Mouse (Mus musculus): ENCODE results near the gene Anapc15-ps.

The Anapc15-ps gene

GRCm38 (mm10) chr10:95689833-95690232 lies 16.6 kb upstream of the Anapc15-ps start:
- DNase-seq (ENCODE audit: low spot score) = no peak

DNA sequence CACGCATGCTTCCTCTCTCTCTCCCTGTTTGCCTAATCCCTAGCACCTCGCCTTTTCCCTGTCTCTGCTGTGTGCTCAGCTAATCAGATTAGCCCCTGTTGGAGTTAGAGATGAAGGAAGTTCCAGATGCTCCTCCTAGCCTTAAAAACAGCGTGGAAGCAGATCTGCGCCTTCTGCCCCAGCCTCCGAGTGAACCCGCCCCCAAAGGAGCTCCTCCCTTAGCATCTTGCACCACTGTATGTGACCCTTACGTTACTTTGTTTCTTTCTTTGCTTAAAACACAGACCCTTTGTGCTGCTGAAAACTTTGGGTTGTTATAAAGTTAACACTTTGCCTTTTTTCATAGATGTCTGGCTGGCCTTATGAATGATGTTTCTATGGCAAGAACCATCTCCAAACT lies 15.8 kb upstream of the Anapc15-ps start:
- no peak for DNase-seq (ENCODE audit: low spot score)

- DNase-seq (ENCODE audit: low spot score) = no peak
These were observed 14.4 kb upstream of the Anapc15-ps start for GRCm38 (mm10) chr10:95687558-95688141.

DNA sequence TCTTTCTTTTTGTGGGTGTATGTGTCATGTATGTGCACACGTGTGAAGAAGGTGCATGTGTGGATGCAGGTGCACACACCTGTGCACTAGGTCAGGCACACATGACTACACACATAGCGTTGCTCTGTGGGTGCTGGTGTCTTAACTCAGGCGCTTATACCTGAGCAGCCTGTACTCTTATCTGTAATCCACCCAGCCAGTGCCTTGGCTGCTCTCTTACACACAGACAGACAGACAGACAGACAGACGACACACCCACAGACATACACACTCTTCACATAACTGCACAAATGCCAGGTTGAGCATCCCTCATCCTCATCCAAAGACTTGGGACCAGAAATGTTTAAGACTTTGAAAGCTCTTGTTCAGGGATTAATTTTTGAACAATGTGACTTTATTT lies 12.8 kb upstream of the Anapc15-ps start:
- no peak for DNase-seq (ENCODE audit: low spot score)

DNA sequence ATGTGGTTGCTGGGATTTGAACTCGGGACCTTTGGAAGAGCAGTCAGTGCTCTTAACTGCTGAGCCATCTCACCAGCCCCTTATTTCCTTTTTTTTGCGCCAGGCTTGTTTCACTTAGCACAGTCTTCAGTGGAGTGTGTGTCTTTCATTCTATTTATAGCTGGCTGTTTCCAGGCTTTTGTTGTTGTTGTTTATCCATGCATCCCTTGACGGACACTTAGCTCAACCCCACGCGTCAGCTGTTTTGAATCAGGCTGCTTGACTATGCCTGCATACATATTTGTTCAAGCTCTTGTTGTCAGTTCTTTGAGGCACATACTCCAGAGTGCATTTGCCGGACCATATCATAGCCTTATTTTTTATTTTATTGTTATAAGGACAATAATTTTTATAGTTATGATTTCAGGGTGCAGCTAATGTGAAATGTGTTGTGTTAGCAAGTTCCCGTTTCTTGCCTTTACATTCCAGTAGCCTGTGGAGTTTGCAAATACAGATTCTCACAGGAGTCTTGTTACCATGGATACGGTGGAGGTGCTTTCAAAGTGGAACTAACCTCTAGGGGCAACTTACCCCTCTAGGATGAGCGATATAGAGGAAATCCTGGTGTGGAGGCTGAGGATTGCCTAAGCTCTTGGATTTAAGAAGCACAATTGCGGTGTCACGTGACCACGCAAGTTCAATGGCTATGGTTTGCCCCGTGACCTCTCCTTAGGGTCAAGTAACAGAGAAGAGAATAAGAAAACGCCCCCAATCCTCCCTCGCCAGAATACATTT lies 11.7 kb upstream of the Anapc15-ps start:
- DNase-seq (ENCODE audit: low spot score) = no peak

DNA sequence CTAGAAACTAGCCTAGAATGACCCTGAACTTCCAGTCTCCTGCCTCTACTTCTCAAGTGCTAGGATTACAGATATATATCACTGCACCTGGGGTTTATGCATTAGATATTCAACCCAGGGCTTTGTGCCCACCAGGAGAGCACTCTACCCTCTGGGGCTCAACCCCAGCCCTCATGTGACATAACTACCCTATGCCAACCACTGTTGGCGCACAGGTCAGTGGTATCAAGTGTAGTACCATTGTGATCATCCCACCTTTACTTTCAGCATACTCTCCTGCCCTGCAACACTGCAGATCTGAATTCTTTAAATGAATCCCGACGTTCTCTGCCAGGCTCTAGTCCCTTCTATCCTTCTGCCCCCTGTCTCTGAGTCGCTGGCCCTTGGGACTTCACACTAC lies 11.0 kb upstream of the Anapc15-ps start:
- no peak for DNase-seq (ENCODE audit: low spot score)

DNA sequence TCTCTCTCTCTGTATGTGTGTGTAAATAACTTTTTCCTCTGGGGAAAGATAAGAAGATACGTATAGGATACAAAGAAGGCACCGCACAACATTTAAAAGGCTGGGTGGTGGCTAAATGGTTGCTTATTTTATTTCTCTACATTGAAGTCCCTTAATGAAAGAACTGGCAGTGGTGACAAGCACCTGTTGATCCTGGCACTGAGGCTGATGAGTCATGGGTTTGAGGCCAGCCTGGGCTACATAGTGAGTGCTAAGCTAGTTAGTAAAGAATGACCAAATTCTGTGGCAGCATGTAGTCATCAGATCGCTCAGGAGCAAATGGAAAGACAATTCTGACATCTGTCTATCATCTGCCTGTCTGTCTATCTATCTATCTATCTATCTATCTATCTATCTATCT lies 10.5 kb upstream of the Anapc15-ps start:
- no peak for DNase-seq (ENCODE audit: low spot score)

- no peak for DNase-seq (ENCODE audit: low spot score)
These were observed 9.7 kb upstream of the Anapc15-ps start for GRCm38 (mm10) chr10:95682964-95683363.

- DNase-seq (ENCODE audit: low spot score) = no peak
These were observed 9.0 kb upstream of the Anapc15-ps start for GRCm38 (mm10) chr10:95682091-95682740.

- no peak for DNase-seq (ENCODE audit: low spot score)
These were observed 8.2 kb upstream of the Anapc15-ps start for GRCm38 (mm10) chr10:95681481-95681880.

- no peak for DNase-seq (ENCODE audit: low spot score)
These were observed 7.8 kb upstream of the Anapc15-ps start for GRCm38 (mm10) chr10:95681058-95681440.

DNA sequence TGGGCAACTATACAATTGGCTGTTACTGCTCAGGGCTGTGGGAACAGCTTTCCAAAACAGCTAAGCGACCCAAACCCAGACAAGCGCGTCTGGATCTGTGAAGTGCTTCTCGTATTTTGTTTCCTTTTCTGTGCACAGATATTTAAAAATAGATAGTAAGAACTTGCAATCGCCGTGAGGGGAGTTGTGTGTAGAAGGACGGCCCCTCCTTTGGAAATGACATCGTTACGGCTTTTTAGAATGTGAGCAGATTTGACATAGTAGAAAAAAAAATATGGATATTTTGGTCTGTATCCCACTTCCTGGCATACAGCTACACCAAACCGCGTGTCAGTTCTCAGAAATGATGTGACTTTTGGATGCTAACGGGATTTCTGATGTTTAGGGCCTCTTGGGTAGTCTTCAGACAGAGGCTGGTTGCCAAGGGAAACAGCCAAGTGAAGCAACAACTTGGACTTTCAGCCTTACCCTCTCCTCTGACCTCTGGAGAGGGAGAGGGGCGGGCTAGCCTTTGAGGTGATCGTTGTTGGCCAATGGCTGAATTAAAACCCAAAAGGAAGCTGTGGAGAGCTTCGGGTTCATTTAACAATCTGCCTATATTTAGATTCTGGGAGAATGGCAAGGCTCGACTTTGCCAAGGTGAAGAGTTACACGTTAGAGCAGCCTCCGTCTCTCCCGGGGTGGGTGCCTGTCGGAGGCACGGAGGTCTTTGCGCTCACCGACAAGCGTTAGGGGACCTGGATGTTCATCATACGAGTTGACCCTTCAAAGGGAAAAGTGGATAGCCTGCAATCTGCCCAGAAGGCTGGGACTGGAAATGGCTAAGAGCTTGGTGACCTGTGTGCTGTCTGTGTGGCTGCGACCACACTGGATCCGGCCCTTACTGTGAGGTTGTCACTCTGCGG lies 7.2 kb upstream of the Anapc15-ps start:
- peak; percentile 30 for DNase-seq (ENCODE audit: low spot score)

DNA sequence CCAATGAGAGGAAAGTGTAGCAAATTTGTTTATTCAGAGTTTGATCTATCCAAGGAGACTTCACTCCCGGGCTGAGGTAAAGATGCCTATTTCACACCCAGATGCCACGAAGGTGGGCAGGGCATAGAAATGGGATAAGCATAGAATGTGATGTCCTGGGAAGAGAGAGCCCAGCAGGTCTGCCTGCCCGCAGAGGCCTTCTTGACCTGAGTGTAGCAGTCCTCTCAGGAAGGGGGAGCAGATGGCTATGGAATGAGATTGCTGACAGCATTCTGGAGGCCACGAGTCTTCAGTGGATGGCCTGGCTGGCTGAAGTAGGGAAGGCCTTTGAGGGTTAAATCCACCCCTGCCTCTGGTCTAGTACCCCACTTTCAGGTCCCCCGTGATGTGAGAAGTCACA lies 5.9 kb upstream of the Anapc15-ps start:
- no peak for DNase-seq (ENCODE audit: low spot score)

GRCm38 (mm10) chr10:95678661-95679060 lies 5.4 kb upstream of the Anapc15-ps start:
- no peak for DNase-seq (ENCODE audit: low spot score)

GRCm38 (mm10) chr10:95678241-95678640 lies 5.0 kb upstream of the Anapc15-ps start:
- no peak for DNase-seq (ENCODE audit: low spot score)

GRCm38 (mm10) chr10:95677356-95678109 lies 4.3 kb upstream of the Anapc15-ps start:
- peak; percentile 61 for DNase-seq (ENCODE audit: low spot score)

- no peak for DNase-seq (ENCODE audit: low spot score)
These were observed 3.7 kb upstream of the Anapc15-ps start for GRCm38 (mm10) chr10:95676991-95677355.

- DNase-seq (ENCODE audit: low spot score) = no peak
These were observed 3.1 kb upstream of the Anapc15-ps start for GRCm38 (mm10) chr10:95676387-95676786.

- DNase-seq (ENCODE audit: low spot score) = no peak
These were observed 2.2 kb downstream of the Anapc15-ps start for GRCm38 (mm10) chr10:95670781-95671780.

DNA sequence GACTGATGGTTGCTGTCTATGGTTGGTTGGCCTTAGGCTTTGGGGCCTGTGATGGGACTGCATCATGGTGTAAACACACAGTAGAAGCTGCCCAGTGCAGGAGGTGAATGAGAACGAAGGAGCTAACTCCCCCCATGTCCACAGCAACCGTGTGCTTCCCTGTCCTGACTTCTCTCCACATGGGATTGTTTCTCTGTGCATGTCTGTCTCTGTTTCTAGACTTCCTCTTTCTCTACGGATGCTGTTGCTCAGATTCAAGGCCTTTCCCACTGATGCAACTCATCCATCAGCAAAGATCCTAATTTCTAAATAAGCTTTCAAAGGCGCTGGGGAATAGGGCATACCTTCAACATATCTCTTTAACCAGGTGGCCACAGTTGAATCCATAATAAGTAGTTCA lies 3.4 kb downstream of the Anapc15-ps start:
- no peak for DNase-seq (ENCODE audit: low spot score)

All from lung, postnatal 25 days (tissue).